Mouse (Mus musculus): ENCODE measurements at regions not wholly inside any gene's neighbourhood (a gene's known extent, or its start where the extent isn't known, plus 50 kb on each side); places are given as distances from the start of the nearest gene placed in this dataset.

GRCm38 (mm10) chr17:41990804-41991203 lies 324.9 kb upstream of the Ptchd4 start:
- DNase-seq (ENCODE audit: low spot score) (no peak), ATAC-seq (replicated peaks; ENCODE audit: low FRiP score) (no peak)
- Histone ChIP-seq H3K9ac (ENCODE audit: low read length) (no peak overlapping the region), H3K27ac (ENCODE audit: low read depth, low read length) (no peak overlapping the region), H3K4me1 (replicated peaks; ENCODE audit: control insufficient read depth, insufficient read depth, low read length) (no peaks in the 10 kb centered on the region), H3K36me3 (ENCODE audit: control insufficient read depth, insufficient read depth, low read length) (no peaks in the 10 kb centered on the region), H3K4me2 (ENCODE audit: low read depth, low read length, severe bottlenecking) (no peak overlapping the region), H3K9me3 (ENCODE audit: control insufficient read depth, low read length) (no peaks in the 10 kb centered on the region), H3K4me3 (ENCODE audit: low read depth, low read length) (no peak overlapping the region), H3K27me3 (ENCODE audit: control insufficient read depth, insufficient read depth, low read length) (no peaks in the 10 kb centered on the region)
- 90% methylated on average over 9 of the region's 9 CpGs for WGBS

DNA sequence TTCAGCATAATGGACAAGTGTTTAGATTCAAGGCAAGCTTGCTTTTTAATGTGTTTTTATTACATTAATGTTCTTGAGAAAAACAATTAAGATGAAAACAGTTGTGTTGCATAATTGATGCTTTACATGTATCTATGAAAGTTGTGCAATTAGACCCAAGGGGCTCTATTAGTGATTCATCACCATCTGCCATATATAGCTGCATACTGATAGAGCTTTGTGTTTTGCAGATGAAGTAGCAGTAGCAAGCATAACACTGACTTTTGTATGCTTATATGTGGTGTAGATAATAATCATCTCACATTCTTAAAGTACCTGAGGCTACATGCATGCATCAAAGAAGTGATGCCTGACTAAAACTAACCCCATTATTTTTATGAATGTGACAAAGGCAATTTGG lies 307.3 kb upstream of the Ptchd4 start:
- H3K9me3 ChIP-seq (ENCODE audit: control insufficient read depth, low read length) = no peaks in the 10 kb centered on the region
- no peak overlapping the region for H3K4me2 ChIP-seq (ENCODE audit: low read depth, low read length, severe bottlenecking)
- ATAC-seq (replicated peaks; ENCODE audit: low FRiP score) (no peak), DNase-seq (ENCODE audit: low spot score) (no peak)
- H3K36me3 ChIP-seq (ENCODE audit: control insufficient read depth, insufficient read depth, low read length) = no peaks in the 10 kb centered on the region
- no peak overlapping the region for H3K27ac ChIP-seq (ENCODE audit: low read depth, low read length)
- no peaks in the 10 kb centered on the region for H3K4me1 ChIP-seq (replicated peaks; ENCODE audit: control insufficient read depth, insufficient read depth, low read length)
- no peak overlapping the region for H3K9ac ChIP-seq (ENCODE audit: low read length)
- no peak overlapping the region for H3K4me3 ChIP-seq (ENCODE audit: low read depth, low read length)
- H3K27me3 ChIP-seq (ENCODE audit: control insufficient read depth, insufficient read depth, low read length) = no peaks in the 10 kb centered on the region

GRCm38 (mm10) chr17:42024295-42024694 lies 291.5 kb upstream of the Ptchd4 start:
- DNase-seq (ENCODE audit: low spot score) (no peak), ATAC-seq (replicated peaks; ENCODE audit: low FRiP score) (no peak)
- H3K4me2 ChIP-seq (ENCODE audit: low read depth, low read length, severe bottlenecking) = no peak overlapping the region
- H3K9me3 ChIP-seq (ENCODE audit: control insufficient read depth, low read length) = no peaks in the 10 kb centered on the region
- no peak overlapping the region for H3K9ac ChIP-seq (ENCODE audit: low read length)
- H3K4me3 ChIP-seq (ENCODE audit: low read depth, low read length) = no peak overlapping the region
- WGBS = 80% methylated on average over 2 of the region's 2 CpGs
- H3K27ac ChIP-seq (ENCODE audit: low read depth, low read length) = no peak overlapping the region
- H3K36me3 ChIP-seq (ENCODE audit: control insufficient read depth, insufficient read depth, low read length) = no peaks in the 10 kb centered on the region
- H3K4me1 ChIP-seq (replicated peaks; ENCODE audit: control insufficient read depth, insufficient read depth, low read length) = no peaks in the 10 kb centered on the region
- no peaks in the 10 kb centered on the region for H3K27me3 ChIP-seq (ENCODE audit: control insufficient read depth, insufficient read depth, low read length)

- Histone ChIP-seq H3K4me1 (replicated peaks; ENCODE audit: control insufficient read depth, insufficient read depth, low read length) (no peaks in the 10 kb centered on the region), H3K9ac (ENCODE audit: low read length) (no peak overlapping the region), H3K4me3 (ENCODE audit: low read depth, low read length) (no peak overlapping the region), H3K36me3 (ENCODE audit: control insufficient read depth, insufficient read depth, low read length) (no peaks in the 10 kb centered on the region), H3K9me3 (ENCODE audit: control insufficient read depth, low read length) (no peaks in the 10 kb centered on the region), H3K27ac (ENCODE audit: low read depth, low read length) (no peak overlapping the region), H3K27me3 (ENCODE audit: control insufficient read depth, insufficient read depth, low read length) (no peaks in the 10 kb centered on the region), H3K4me2 (ENCODE audit: low read depth, low read length, severe bottlenecking) (no peak overlapping the region)
- no peak for DNase-seq (ENCODE audit: low spot score)
- ATAC-seq (replicated peaks; ENCODE audit: low FRiP score) = no peak
Measured at GRCm38 (mm10) chr17:42027253-42027652, 288.5 kb upstream of the Ptchd4 start.

DNA sequence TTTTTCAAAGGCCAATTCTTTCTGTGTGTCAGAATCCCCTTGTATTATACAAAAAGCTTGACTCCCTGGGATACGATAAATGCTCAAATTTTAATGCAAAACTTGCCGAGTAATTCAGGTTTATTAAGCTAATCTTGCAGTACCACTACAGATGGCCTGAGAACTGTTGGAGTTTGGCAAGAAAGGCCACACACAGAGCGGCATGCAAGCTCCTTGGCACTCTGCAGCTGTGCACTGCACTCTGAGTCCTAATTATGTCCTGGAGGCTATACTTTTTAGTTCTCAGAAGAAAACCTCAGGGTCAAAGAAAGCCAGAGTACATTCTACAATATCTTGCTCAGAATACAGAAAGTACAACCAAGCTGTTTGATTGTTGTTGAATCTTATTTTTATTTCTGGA lies 286.3 kb upstream of the Ptchd4 start:
- H3K9me3 ChIP-seq (ENCODE audit: control insufficient read depth, low read length) = no peaks in the 10 kb centered on the region
- H3K4me3 ChIP-seq (ENCODE audit: low read depth, low read length) = no peak overlapping the region
- H3K36me3 ChIP-seq (ENCODE audit: control insufficient read depth, insufficient read depth, low read length) = no peaks in the 10 kb centered on the region
- H3K27ac ChIP-seq (ENCODE audit: low read depth, low read length) = no peak overlapping the region
- 52% methylated on average over 3 of the region's 3 CpGs for WGBS
- DNase-seq (ENCODE audit: low spot score) (no peak), ATAC-seq (replicated peaks; ENCODE audit: low FRiP score) (peak; percentile 60; the same call in 1 of the 2 replicates)
- H3K27me3 ChIP-seq (ENCODE audit: control insufficient read depth, insufficient read depth, low read length) = no peaks in the 10 kb centered on the region
- H3K9ac ChIP-seq (ENCODE audit: low read length) = no peak overlapping the region
- H3K4me1 ChIP-seq (replicated peaks; ENCODE audit: control insufficient read depth, insufficient read depth, low read length) = no peaks in the 10 kb centered on the region
- no peak overlapping the region for H3K4me2 ChIP-seq (ENCODE audit: low read depth, low read length, severe bottlenecking)

DNA sequence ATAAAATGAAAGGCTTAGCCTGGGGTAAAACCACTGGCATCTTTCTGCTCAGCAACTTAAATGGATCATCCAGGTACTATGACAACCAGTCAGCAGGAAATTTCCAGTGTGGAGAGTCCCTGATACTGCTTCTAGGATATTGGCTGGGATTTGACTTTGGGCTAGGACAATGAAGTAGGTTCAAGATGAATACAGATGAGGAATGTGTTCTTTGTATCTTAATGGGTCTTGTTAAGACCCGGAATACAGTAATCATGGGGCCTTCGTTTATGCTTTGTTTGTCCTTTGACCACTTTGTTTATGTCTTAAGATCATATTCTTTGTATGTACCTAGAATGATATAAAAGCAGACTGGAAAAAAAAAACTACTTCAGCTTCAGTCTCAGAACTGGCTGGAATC lies 278.7 kb upstream of the Ptchd4 start:
- DNase-seq (ENCODE audit: low spot score) = no peak
- no peak overlapping the region for H3K4me3 ChIP-seq (ENCODE audit: low read depth, low read length)
- H3K9ac ChIP-seq (ENCODE audit: low read length) = no peak overlapping the region
- H3K4me2 ChIP-seq (ENCODE audit: low read depth, low read length, severe bottlenecking) = no peak overlapping the region
- H3K27me3 ChIP-seq (ENCODE audit: control insufficient read depth, insufficient read depth, low read length) = no peaks in the 10 kb centered on the region
- H3K4me1 ChIP-seq (replicated peaks; ENCODE audit: control insufficient read depth, insufficient read depth, low read length) = no peaks in the 10 kb centered on the region
- WGBS = 85% methylated on average over 2 of the region's 2 CpGs
- no peak overlapping the region for H3K27ac ChIP-seq (ENCODE audit: low read depth, low read length)
- no peak for ATAC-seq (replicated peaks; ENCODE audit: low FRiP score)
- no peaks in the 10 kb centered on the region for H3K36me3 ChIP-seq (ENCODE audit: control insufficient read depth, insufficient read depth, low read length)
- no peaks in the 10 kb centered on the region for H3K9me3 ChIP-seq (ENCODE audit: control insufficient read depth, low read length)

DNA sequence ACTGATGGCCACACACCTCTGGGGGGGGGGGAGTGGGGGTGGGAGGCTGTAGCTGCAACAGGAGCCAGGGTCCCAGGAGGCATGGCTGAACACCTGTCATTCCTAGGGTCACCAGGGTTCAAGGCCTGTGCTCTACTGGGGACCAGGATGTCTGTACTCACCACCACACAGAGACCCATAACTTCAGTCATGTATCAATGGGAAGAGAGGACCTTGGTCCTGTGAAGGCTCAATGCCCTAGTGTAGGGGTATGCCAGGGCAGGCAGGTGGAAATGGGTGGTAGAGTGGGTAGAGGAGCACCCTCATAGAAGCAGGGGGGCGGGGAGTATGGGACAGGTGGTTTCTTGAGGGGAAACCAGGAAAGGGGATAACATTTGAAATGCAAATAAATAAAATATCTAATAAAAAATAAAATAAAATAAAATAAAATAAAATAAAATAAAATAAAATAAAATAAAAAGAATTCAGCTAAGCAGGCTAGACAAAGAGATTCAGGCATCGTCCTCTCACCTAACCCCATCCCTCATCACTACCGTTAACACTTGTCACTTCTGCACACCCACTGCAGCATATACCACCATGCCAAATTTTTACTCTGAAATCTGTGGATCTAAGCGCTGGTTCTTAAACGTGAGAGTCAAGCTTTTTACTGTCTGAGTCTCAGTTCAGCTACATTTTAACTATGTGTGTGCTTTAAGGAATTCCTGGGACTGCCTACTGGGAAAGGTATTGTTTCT lies 265.8 kb upstream of the Ptchd4 start:
- ATAC-seq (replicated peaks; ENCODE audit: low FRiP score) = peak; percentile 61

DNA sequence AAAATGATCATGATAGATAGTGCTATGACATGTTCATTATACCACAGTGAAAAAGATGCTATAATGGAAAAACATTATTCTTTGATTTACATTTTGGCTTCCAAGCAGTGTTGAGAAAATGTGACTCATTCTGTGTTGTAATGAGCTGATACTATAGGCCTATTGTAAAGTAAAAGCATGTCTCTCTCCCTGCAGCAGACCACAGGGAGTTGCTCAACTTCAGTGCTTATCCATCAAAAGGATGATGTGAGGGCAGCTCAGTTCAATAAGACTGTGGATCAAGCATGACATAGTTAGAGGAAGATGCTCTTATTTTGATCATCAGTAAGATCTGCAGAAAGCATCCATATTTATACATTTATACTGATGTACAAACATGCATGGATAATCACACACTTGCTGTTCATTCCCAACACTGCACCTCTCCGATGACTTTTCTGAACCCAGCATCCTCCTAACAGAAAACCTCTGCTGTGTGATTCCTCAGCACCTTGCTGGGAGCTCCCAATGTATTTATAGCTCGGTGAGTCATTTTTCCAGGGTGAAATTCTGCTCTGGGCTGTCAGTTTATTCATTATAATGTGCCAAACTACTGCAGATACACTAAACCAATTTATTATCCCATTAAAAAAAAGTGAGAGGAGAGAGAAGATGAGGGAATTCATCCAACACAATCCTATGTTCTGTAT lies 224.8 kb upstream of the Ptchd4 start:
- no peak for ATAC-seq (replicated peaks; ENCODE audit: low FRiP score)
- Histone ChIP-seq H3K36me3 (ENCODE audit: control insufficient read depth, insufficient read depth, low read length) (no peaks in the 10 kb centered on the region), H3K4me1 (replicated peaks; ENCODE audit: control insufficient read depth, insufficient read depth, low read length) (no peaks in the 10 kb centered on the region), H3K27me3 (ENCODE audit: control insufficient read depth, insufficient read depth, low read length) (no peaks in the 10 kb centered on the region), H3K9me3 (ENCODE audit: control insufficient read depth, low read length) (no peaks in the 10 kb centered on the region), H3K4me3 (ENCODE audit: low read depth, low read length) (no peak overlapping the region), H3K9ac (ENCODE audit: low read length) (no peak overlapping the region), H3K27ac (ENCODE audit: low read depth, low read length) (no peak overlapping the region), H3K4me2 (ENCODE audit: low read depth, low read length, severe bottlenecking) (no peak overlapping the region)
- DNase-seq (ENCODE audit: low spot score) = no peak
- 86% methylated on average over 2 of the region's 2 CpGs for WGBS

More for the DNA sequence above, 265.8 kb upstream of the Ptchd4 start:
- peak; percentile 50 for DNase-seq (ENCODE audit: low spot score)
- H3K36me3 ChIP-seq (ENCODE audit: control insufficient read depth, insufficient read depth, low read length) = no peaks in the 10 kb centered on the region
- H3K4me2 ChIP-seq (ENCODE audit: low read depth, low read length, severe bottlenecking) = no peak overlapping the region
- no peak overlapping the region for H3K27ac ChIP-seq (ENCODE audit: low read depth, low read length)
- no peaks in the 10 kb centered on the region for H3K4me1 ChIP-seq (replicated peaks; ENCODE audit: control insufficient read depth, insufficient read depth, low read length)
- no peak overlapping the region for H3K4me3 ChIP-seq (ENCODE audit: low read depth, low read length)
- no peak overlapping the region for H3K9ac ChIP-seq (ENCODE audit: low read length)
- 85% methylated on average over 5 of the region's 5 CpGs for WGBS
- no peaks in the 10 kb centered on the region for H3K9me3 ChIP-seq (ENCODE audit: control insufficient read depth, low read length)
- H3K27me3 ChIP-seq (ENCODE audit: control insufficient read depth, insufficient read depth, low read length) = no peaks in the 10 kb centered on the region

GRCm38 (mm10) chr17:42113684-42114083 lies 202.1 kb upstream of the Ptchd4 start:
- Histone ChIP-seq H3K4me2 (ENCODE audit: low read depth, low read length, severe bottlenecking) (no peak overlapping the region), H3K9me3 (ENCODE audit: control insufficient read depth, low read length) (no peaks in the 10 kb centered on the region), H3K27me3 (ENCODE audit: control insufficient read depth, insufficient read depth, low read length) (no peaks in the 10 kb centered on the region), H3K4me3 (ENCODE audit: low read depth, low read length) (no peak overlapping the region), H3K36me3 (ENCODE audit: control insufficient read depth, insufficient read depth, low read length) (no peaks in the 10 kb centered on the region), H3K4me1 (replicated peaks; ENCODE audit: control insufficient read depth, insufficient read depth, low read length) (no peaks in the 10 kb centered on the region), H3K27ac (ENCODE audit: low read depth, low read length) (no peak overlapping the region), H3K9ac (ENCODE audit: low read length) (no peak overlapping the region)
- no peak for ATAC-seq (replicated peaks; ENCODE audit: low FRiP score)
- no peak for DNase-seq (ENCODE audit: low spot score)
- 81% methylated on average over 1 of the region's 1 CpGs for WGBS
